Mouse (Mus musculus): ENCODE data around the gene Rxra.

Rxra gene

DNA sequence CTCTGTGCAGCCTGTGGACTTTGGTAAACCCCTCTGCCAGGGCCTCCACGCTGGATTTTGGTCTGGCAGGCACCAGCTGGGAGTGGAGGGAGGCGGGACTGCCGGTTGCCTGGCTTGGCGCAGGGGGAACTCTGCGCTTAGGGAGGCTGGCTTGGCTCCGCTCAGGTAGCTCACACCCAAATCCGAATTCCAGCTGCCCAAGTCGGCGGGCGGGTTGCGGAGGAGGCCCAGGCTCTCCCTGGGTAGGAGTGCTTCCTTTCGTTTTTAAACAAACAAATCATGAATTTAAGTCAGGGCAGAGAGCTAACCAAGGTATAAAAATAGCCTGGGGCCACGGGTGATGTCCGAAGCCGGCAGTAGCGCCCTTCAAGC is at the start of gene Rxra:
Rxra (plus strand) TSS at position 335 of the 372 bp plus-strand sequence.
- in situ Hi-C loops (cut with MboI, MseI) = no loop called here

DNA sequence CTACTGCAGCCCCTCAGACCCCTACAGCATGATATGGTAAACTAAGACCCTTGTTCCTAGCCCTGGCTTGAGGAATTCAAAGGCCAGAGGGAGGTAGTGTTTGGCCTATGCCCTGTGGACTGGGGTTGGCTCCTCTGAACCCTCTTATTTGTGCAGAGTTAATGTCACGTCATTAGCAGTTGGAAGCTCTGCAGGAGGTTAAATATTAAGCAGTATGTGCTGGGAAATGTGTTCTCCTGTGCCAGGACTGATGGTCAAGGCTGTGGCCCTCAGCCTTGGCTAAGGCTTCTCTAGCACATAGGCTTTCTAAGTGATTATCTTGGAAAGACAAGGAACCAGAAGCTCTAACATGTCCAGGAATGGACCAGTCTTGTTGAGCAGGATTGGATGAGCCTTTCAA is 49.6 kb upstream of the Rxra start:
- in situ Hi-C loops (cut with MboI, MseI) = no loop called here

DNA sequence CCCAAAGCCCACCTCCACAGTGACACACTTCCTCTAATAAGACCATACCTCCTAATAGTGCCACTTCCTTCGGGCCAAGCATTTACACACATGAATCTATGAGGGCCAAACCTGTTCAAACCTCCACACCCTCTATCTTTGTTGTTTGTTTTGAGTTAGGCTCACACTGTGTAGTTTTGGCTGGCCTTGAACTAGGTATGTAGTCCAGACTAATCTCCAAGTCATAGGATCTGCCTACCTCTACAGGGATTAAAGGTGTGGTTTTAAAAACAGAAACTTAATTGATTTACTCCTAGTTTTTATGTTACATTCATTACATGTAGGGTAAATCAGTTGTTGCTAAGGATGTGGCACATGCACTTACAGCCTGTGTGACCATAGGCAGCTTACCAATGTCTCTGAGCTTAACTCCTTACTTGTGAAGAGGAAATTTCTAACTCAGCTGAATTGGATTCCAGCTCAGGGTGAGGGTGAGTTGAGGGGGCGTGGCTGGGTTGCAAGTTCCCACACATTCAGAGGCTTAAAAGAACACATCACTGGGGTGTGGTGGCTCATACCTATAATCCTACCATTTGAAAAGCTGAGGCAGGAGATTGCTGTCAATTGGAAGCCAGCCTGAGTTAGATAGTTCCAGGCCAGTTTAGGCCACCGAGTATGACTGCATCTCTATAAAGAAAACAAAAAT is 45.5 kb upstream of the Rxra start:
- in situ Hi-C loops (cut with MboI, MseI) = no loop called here

DNA sequence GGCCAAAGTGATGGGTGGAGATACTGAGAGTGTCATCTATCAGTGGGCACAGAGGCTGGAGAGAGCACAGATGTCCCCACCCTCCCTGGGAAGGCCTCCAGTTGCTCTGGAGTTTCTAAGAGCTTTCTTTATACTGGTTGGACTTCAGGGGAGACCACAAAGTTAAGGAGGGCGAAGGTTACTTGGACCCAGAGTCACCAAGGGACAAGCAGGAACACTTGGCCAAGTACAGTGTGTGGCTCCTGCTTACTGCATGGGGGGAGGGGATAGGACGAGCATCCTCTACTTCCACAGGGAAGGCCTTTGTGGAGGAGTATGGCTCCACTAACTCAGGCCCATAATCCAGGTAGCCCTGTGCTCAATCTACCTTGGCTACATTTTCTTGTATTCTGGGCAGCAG is 42.8 kb upstream of the Rxra start:
- in situ Hi-C loops (cut with MboI, MseI) = no loop called here

DNA sequence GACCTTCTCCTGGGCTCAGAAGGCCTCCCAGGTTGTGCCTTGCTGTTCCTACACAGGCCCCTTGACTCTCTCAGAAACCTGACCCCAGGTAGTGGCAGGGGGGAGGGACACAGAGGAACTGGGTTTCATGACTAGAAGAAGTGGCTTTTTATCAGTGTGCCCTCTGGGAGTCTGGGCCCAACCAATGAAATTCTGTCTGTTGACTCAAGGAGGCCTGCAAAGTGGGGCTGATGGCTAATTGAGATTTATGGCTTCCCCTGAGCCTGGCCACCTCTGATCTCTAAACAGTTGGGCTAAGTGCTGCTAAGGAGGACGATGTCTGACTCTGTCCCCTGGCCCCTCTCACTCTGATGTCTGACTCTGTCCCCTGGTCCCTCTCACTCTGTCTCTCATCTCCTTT is 42.2 kb upstream of the Rxra start:
- in situ Hi-C loops (cut with MboI, MseI) = no loop called here

DNA sequence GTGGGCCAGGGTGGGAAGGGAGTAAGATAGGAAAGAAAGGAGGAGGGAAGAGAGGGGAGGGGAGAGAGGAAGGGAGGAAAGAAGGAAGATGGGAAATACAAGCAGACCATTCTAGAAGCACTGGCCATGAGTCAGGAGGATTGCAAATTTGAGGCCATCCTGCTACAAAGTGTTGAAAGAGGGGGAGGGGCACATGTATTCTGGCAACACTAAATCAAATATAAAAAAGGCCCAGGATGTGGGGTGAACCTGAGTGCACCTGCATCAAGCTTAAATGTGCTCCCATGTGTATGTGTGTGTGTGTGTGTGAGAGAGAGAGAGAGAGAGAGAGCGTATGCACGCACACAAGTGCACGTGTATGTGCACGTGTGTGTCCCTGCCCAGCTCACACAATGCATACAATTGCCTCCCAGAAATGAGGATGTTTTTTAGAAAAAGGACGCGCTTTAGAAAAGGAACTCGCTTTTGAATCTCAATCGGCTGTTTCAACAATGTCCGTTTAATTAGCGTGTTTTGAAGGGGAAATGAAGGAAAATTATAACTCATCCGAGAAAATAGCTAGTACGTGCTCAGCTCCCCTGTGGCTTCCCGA is 41.0 kb upstream of the Rxra start:
- in situ Hi-C loops (cut with MboI, MseI) = no loop called here

DNA sequence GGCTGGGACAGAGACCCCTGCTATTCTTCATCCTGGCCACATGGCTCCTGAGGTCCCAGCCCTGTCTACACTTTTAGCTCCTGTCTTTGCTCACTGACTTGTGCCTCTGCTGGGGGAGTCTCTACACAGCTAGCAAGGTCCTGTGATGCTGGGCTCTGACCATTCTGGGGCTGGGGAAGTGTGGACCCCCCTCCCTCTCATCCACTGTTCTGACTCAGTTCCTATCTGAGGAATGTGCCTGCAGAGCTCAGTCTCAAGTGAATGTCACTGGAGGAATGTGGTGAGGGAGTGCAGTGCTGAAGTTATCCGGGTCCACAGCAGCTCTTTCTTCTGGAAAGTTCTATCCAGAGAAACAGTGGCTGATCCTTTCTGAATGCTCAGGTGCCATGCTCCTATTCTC is 39.4 kb upstream of the Rxra start:
- in situ Hi-C loops (cut with MboI, MseI) = no loop called here

DNA sequence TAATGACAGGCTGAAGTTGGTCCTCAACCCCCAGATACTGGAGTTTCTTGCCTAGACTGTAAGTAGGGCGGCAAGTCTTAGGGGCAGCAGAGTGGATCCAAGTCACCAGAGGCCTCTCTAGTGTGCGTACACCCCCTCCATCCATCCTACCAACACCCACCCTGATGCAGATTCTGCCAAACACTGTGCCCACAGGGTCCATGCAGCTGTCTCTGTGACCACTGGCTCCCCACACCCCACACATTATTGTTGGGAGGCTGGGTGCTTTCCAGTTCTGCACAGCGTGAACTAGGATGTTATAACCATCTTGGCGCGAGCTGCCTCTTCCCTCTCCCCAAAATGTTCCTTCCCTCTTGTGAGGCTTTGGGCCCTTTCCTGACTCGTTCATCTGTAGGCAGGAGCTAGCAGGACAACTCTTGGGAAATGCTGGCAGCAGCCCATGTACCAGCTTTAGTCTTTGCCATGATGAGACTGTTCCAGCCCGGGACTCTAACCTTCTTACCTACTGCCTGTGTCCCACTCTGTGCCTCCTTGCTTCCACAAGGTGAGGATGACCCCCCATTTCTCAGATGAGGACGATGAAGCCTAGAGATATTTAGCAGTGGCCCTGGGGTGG is 38.9 kb upstream of the Rxra start:
- in situ Hi-C loops (cut with MboI, MseI) = no loop called here

DNA sequence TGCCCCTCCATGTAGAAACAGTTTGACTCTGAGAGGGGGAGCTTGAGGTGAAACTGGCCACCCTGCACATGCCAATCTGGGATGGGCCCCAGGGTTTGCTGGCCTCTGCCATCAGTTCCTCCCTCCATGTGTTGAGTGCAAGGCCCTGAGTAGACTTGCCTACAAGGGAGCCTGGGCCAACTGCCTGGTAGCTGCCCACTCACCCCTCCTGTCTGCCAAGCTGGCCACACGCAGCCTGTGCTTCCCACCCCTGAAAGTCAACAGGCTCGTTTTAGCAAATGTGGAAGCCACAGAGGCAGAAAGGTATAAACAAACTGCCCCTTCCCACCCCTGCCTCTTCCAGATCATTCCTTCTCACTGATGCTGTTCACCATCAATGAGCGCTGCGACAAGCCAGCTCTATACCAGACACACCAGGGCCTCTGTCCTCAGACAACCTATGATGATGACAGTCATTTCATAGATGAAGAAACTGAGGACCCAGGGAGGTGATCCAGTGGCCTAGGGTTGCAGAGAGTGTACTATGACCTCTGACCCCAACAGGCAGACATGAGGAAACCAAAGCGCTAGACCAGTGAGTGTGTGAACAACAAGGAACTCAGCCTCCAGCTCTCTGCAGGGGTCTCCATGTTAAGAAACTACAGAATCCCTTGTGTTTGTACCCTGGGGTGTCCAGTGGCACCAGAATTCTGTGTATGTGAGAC is 36.5 kb upstream of the Rxra start:
- in situ Hi-C loops (cut with MboI, MseI) = no loop called here

DNA sequence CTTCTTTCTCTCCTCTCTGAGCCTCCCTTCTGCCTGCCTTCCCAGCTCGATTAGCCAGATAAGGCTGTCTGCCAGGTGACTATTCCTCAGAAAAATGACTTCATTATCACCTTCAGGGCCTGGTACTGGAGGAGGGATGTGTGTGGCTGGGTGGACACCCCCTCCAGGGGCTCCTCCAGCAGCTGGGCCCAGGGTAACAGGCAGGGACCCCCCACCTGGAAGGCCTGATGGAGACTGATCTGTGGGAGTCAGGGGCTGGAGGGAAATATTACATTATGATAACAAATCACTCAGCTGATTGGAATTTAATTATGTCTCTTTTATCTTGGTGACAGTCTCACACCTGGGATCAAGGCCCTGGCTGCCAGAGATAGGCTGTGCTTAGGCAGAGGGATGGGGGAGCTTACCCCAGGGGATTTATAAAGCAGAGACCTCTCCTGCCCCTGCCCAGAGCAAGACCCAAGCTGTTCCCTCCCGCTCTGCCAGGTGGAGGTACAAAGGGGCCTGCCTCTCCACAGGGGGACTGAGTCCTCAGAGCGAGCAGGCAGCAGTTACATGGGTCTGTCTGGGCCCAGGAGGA is 35.2 kb upstream of the Rxra start:
- in situ Hi-C loops (cut with MboI, MseI) = no loop called here

DNA sequence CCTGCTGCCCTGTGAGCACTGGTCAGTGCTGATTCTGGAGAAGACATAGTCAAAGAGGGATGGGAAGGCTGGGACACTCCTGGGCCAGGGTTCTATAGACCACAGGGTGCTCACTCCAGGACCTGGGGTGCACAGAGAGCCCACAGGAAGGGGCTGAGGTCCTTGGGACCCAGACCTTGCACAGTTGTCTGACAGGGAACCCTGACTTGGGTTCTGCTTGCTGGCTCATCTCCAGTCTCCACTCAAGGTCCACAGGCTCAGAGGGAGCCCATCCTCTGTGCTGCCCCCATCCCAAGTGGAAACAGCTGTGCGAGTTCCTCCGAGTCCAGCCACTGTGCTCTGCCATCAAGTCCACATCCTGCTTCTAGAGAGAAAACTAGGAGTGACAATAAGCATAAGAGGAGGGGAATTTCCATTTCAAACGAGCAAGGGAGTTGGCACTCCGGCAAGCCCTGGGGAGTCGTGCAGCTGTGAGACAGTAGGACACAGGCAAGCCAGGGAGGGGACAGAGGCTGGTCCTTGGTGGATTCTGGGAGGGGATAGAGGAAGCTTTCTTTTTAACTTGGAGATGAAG is 31.6 kb upstream of the Rxra start:
- in situ Hi-C loops (cut with MboI, MseI) = no loop called here

DNA sequence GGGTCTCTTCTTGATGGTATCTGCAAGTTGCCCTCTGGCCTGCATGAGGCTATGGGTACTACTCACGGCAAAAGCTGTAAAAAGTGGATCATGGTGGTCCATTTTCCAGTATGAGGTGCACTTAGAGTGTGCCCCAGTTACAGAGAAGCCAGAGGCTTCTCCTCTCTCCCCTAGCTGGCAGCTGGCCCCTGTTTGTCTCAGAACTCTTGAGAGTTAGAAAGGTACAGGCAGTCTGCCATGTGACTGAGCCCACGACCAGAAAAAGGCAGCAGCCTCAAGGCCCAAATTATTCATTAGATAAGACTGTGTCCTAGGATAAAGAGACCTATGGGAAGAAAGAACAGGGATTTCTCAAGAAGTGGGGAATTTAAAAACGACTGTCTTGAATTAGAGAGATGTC is 30.8 kb upstream of the Rxra start:
- in situ Hi-C loops (cut with MboI, MseI) = no loop called here

DNA sequence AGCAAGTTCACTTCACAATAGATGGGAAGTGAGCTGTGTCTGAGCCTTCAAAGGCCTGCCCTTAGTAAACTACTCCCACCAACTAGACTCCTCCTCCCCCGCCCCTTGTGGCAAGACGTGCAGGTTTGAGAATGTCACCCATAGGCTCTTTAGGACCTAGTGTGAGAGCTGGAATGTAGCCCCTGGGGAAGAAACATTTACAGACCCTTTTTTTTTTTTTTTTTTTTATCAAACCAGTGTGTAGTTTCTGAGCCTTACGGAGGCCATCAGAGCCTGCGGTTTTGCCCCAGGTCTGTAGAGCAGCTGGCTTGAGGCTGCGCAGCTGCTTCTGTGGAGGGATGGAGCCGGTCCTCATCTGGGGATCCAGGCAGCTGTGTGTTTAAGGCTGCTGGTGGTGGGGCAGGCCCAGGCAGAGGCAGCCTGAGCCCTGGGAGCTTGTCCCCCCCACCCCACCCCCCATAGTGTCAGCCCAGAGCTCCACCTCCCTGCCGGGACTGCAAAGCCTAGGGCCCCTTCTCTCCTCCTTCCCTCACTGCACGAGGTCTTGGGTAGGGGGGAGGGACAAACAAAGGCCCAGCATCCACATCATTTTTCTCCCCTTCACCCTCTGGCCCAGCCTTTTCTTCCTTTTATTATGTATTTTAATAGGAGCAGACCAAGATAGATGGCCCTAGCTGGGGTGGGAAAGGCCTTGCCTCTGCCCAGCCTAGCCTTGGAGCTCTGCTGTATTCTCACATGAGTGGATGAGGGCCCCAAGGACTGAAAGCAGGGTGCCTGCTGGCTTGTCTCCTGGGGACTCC is 26.2 kb upstream of the Rxra start:
- in situ Hi-C loops (cut with MboI, MseI) = no loop called here

DNA sequence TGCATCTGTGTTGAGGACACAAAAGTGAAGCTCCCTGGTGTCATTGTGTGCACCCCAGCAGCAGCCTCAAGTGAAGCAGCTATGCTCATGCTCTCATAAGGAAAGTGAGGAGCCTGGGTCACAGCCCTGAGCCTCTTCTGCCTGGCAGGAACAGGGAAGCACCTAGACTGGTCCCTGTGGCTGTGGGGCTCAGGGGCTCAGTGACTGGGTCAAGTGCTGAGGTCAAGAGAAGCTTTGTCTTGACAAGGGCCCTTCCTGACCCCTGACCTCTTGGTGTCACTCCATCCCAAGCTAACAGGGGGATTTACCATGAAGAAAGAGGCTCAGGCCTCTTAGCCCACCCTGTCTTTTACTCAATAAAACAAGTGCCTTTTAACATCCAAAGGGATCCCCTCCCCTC is 25.2 kb upstream of the Rxra start:
- in situ Hi-C loops (cut with MboI, MseI) = no loop called here

DNA sequence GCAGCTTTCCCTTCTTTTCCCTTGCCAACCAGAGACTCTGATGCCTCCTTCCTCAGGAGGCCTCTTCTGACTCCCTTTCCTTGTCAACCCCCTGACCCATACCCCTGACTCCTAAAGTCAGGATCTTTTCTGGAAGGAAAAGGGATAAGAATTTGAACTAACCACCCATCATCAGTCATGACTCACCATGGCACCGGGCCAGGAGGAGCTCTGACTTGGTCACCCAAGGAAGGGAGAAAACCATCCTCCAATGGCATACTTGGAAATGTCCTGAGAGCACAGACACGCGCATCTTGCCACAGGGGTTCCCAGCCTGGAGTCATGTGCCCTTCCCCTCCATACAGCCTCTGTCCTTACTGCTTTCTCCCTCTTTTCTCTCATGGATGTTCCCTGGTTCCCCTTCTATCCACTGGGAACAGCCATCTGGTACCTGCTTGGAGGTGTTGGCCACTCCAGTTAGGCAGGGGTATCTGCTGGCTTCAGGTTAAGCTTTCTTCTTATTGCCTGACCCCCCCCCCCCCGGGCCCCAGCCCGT is 22.7 kb upstream of the Rxra start:
- in situ Hi-C loops (cut with MboI, MseI) = no loop called here

DNA sequence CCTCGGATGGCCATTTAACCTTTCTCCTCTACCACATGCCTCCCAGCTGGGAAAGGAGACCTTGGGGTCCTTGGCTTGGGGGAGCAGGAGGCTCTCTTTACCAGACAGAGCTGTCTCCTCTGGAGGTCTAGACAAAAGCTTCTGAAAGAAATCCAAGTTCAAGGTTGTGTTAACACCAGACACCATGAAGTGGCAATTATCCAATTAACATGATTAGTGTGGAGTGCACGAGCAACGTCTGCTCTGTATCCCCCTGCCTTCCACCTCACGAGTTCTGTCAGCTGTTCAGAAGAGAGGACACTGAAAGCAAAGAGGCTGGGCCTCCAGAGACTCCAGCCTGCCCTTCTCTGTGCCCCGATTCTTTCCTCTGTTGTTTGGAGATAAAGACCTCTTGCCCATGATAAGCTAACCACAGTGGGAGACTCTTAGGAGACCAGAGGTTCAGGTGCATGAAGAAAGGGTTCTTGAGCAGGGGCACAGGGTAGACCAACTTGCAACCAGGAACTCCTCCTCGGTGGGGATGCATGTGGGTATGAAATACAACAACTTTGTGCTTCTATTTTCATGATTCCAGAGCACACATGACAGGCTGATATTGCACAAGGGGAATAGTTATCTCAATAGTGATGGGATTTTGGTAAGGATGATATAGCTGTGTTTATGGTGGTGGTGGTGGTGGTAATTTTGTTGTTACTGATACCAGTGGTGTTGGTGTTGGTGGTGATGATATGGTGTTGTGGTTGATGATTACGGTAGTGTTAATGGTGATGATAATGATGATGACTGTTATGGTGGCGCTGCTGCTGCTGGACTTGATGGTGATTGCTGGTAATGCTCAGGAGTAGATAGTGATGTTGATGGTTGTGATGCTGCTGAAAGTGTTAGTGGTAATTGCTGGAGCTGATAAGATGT is 21.7 kb upstream of the Rxra start:
- in situ Hi-C loops (cut with MboI, MseI) = no loop called here

DNA sequence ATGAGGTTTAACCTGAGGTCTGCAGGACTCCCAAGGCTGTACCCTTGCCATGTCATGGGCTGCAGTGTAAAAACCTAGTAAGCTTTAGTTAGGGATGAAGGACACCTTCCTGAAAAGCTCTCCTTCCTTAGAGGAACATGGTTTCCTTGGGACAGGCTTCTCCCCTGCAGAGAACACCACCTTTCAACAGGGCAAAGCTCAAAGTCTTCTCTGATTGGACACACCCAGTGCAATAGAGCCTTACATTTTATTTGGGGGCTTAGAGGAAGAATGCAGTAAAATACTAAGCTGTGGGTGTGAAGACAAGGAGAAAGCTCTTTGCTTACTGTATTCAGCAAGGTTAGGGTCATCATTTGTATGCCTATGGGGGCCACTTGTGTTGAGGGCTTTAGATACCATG is 19.7 kb upstream of the Rxra start:
- in situ Hi-C loops (cut with MboI, MseI) = no loop called here

DNA sequence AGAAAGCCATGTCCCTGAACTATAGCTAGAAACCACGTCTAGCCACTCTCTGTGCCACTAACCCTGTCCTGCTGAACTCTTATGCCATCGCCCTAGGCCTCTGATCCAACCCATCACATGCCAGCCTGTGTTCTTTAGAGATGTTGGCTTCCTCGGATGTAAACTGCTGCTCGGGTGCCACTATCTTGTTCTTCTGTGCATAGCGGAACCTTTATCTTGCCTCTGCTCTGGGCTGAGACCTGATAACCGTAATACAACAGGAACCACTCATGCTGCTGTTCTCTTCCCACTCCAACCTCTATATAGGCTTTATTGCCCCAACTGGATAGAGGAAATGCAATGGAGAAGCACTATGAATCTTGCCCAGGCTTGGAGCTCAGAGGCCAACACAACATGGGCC is 11.0 kb upstream of the Rxra start:
- in situ Hi-C loops (cut with MboI, MseI) = loop anchor here (10.0 kb wide), 1 partner anchor 780 kb away; no protein-coding TSS in a partner anchor

DNA sequence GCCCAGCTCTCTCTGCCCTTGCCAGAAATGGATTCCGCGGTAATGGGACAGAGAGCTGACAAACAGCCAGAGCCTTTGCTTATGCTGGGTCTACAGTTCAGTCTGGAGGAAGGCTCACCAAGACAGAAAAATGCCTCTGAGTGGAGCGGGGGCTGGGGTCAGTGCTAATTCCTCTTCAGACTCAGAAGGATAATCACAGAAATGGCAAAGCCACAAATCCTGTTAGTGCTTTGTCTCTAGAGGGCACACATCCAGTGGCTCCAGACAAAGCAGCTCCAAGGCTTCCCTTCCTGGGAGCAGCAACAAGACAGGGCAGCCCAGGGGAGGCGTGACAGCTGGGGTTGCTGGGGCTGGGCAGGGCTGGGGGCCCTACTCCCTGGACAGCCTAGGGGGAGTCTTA is 9.5 kb upstream of the Rxra start:
- in situ Hi-C loops (cut with MboI, MseI) = loop anchor here (10.0 kb wide), 1 partner anchor 782 kb away; no protein-coding TSS in a partner anchor

DNA sequence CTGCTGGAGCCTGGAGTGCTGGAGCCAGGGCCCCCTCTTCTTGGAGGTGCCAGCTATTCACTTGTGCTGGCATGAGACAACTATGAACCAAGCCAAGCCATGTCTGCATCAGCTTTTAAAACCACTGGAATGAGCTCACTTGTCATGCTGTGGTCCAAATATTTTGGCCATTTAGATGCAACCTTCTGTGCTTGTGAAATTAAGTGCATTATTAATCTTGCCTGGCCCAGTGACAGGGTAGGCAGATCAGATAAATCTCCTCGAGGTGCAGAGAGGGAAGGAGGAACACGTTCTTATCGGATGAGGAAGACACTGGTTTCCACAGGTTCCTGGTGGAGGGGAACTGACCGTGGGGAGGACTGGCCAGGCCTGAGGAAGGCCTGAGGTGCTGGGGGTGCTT is 8.6 kb upstream of the Rxra start:
- in situ Hi-C loops (cut with MboI, MseI) = loop anchor here (10.0 kb wide), 1 partner anchor 783 kb away; no protein-coding TSS in a partner anchor
